Mouse (Mus musculus) E14TG2a.4 (cell line): ENCODE data around the gene Scube2.

Experiments
- CTCF ChIP-seq: conservative IDR thresholded peaks from 2 replicates; pipeline ENCODE4 v1.5.1; 2014; ENCODE audit warnings: low read length
- NANOG ChIP-seq: IDR thresholded peaks from 2 replicates; pipeline ENCODE4 v1.6.1; 2014; ENCODE audit warnings: borderline replicate concordance, low read length, mixed read lengths
- POU5F1 ChIP-seq: IDR thresholded peaks from 2 replicates; pipeline ENCODE4 v1.6.1; 2014; ENCODE audit warnings: low read length, borderline replicate concordance

DNA sequence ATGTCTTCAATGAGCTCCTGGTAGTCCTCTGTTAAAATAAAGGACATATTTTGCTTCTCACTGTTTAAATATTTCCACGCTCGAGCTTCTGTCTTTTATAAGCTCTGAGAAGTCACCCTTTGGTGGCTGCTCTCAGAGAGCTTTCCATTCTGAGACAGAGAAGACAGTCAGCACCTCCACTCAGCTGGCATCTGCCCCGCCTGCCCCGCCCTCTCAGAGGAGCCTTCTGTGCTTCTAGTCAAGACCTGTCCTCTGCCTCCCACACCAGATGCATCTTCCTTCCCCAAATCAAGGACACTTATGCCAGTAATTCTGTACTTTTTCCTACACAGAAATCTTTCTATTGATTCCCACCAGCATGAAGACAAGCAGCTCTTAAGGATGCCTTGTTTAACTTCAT lies 64.9 kb downstream of the Scube2 start:
- TF ChIP-seq CTCF (no peak), NANOG (no peak), POU5F1 (no peak)
